Mouse (Mus musculus): ENCODE results near the gene Pde11a. TPM values are rescaled to one million over a fixed set of nuclear protein-coding genes. Genes with fewer than 3 reads are reported as not detected.

Gene Pde11a
- total RNA-seq, 2 experiments from 2014 or later, result not detected

DNA sequence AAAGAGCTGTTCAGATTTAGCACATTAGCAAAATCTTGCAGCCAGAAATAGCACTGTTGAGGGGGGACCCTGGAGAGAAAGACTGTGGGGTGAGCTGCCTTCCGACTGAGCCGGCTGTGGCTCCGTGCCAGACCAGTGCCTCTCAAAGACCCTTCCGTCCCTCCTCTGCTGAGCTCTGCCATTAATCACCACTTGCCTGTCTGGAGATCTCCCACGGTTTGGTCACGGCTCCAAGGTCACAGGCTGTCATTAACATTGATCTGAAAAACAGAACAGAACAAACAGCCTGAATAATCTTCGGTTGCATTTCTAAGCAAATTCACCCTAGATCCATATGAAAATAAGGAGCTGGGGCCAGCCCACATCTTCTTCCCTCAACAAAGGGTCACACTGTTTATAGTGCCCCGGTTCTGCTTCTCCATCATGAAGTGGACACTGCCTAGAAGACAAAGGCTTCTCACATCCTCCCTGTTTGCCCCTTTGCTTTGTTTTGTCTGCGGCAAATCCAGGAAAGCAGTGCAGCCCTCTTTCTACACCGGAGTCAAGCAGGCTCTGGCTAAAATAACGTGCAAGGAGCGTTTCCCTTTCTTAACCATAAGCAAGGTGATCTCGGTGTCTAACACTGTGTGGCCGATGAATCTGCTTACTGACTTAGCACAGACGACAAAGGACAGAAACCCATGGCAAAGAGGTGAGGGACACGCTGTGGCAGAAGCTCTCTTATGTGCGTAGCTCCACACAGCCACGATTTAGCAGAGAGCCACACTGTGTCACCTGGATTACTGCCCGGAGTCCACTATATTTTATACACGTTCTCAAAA is 309.3 kb downstream of the Pde11a start:
- ATAC-seq (replicated peaks; ENCODE audit: low FRiP score, low TSS enrichment, poor library complexity, severe bottlenecking), result no peak

GRCm38 (mm10) chr2:76016890-76017289 is 321.7 kb downstream of the Pde11a start:
- no peak for ATAC-seq (replicated peaks; ENCODE audit: low FRiP score, low TSS enrichment, poor library complexity, severe bottlenecking)

GRCm38 (mm10) chr2:76016136-76016535 is 322.4 kb downstream of the Pde11a start:
- ATAC-seq (replicated peaks; ENCODE audit: low FRiP score, low TSS enrichment, poor library complexity, severe bottlenecking), result no peak

- ATAC-seq (replicated peaks; ENCODE audit: low FRiP score, low TSS enrichment, poor library complexity, severe bottlenecking), result no peak
These were observed 323.1 kb downstream of the Pde11a start for GRCm38 (mm10) chr2:76015460-76015859.

GRCm38 (mm10) chr2:76014659-76015058 is 323.9 kb downstream of the Pde11a start:
- no peak for ATAC-seq (replicated peaks; ENCODE audit: low FRiP score, low TSS enrichment, poor library complexity, severe bottlenecking)

GRCm38 (mm10) chr2:76006194-76006593 is 332.4 kb downstream of the Pde11a start:
- no peak for ATAC-seq (replicated peaks; ENCODE audit: low FRiP score, low TSS enrichment, poor library complexity, severe bottlenecking)

- ATAC-seq (replicated peaks; ENCODE audit: low FRiP score, low TSS enrichment, poor library complexity, severe bottlenecking), result no peak
These were observed 335.7 kb downstream of the Pde11a start for GRCm38 (mm10) chr2:76002899-76003298.

GRCm38 (mm10) chr2:76001392-76001791 is 337.2 kb downstream of the Pde11a start:
- ATAC-seq (replicated peaks; ENCODE audit: low FRiP score, low TSS enrichment, poor library complexity, severe bottlenecking), result peak; percentile 80

DNA sequence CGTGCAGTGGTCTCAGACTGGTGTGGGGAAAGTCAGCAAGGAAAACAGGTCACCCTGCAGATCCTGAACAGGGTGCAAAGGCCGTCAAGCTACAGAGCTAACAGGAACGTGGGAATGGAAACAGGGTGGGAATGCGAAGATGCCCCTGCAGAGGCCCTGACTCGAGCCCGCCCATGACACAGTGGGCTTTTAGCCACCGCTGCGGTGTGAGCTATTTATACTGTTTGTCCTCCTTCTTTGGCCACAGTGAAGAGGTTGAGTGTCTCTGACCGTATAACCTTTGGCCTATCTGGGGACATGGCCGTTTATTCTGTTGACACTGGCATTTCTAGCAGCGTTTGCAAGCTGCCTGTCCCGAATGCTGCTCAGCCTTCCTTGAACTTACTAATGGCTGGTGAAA is 338.9 kb downstream of the Pde11a start:
- no peak for ATAC-seq (replicated peaks; ENCODE audit: low FRiP score, low TSS enrichment, poor library complexity, severe bottlenecking)

DNA sequence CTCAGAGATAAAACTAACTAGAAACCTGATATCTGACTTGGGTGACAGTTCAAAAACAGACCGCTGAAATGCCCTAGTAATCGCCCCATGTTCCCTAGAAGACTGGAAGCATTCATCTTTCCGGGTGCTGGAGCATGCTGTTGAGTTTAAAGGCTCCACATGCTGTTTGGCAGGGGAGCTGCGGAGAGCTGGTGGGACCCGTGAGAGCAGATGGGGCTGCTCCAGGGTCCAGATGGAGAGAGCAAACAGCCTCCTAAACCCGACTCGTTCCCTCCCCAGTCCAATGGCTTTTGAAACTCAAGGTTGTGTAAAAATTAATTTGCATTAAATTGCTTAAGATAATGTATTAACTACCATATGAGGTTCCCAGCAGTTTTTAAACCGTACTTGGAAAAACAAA is 339.9 kb downstream of the Pde11a start:
- no peak for ATAC-seq (replicated peaks; ENCODE audit: low FRiP score, low TSS enrichment, poor library complexity, severe bottlenecking)

DNA sequence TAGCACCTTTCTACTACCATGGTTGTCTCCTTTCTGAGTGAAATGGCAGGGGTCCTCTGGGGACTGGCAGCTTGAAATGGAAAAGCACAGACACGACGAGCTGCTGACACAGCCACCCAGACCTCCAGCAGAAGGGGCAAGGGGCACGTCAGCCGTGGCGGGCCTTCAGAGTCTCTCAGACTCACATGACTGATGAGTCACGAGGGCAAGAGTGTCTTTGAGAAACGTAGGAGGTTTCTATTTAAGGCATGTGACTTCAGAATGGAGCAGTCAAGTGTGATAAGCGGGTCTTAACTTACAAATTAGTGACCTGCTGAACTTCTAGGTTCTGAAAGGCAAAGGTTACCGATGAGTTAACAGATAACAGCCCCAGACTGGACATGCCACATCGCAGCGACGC is 340.8 kb downstream of the Pde11a start:
- no peak for ATAC-seq (replicated peaks; ENCODE audit: low FRiP score, low TSS enrichment, poor library complexity, severe bottlenecking)

DNA sequence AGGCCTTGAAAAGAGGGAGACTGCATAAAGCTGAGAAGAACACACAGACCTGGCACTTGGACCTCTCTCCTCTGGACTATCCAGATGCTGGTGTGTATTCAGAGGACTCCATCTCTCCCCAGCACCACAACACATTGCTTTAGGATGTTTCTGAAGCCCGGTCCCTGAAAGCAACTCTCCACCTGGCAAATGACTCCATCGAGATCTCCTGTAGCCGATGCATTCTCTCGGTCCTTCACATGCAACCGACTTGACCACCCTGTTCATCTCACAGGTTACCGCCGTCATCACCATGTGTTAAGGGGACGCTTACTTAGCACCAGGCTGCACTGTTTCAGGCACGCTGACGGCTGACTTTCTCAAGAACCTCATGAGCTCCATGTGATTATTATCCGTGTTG is 343.7 kb downstream of the Pde11a start:
- no peak for ATAC-seq (replicated peaks; ENCODE audit: low FRiP score, low TSS enrichment, poor library complexity, severe bottlenecking)

DNA sequence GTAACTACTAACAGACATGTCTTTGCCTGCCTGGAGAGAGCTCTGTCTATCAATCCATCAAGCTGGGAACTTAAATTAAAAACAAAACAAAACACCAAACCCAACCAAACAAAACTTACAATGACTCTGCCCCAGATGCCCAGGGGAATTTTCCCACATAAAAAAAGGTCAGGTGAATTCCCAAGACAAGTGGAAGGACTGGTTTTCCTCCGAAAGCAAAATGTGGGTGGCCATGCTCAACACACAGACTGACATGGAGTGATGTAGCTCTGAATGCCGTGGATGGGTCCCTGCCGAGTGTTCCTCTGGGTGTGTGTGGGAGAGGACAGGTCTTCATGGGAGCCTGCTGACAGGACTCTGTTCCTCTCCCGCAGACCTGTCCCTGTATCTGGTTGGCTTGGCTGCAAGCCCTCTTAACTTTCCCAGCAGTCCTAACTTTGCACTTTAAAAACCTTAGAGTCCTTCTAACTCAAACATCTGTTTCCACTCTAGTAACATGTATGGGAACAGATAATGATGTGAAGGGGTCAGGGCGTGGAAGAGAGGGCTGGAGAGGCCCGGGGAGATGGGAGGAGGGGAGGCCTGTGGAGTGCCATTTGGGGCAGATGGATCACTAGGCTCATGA is 346.9 kb downstream of the Pde11a start:
- no peak for ATAC-seq (replicated peaks; ENCODE audit: low FRiP score, low TSS enrichment, poor library complexity, severe bottlenecking)

DNA sequence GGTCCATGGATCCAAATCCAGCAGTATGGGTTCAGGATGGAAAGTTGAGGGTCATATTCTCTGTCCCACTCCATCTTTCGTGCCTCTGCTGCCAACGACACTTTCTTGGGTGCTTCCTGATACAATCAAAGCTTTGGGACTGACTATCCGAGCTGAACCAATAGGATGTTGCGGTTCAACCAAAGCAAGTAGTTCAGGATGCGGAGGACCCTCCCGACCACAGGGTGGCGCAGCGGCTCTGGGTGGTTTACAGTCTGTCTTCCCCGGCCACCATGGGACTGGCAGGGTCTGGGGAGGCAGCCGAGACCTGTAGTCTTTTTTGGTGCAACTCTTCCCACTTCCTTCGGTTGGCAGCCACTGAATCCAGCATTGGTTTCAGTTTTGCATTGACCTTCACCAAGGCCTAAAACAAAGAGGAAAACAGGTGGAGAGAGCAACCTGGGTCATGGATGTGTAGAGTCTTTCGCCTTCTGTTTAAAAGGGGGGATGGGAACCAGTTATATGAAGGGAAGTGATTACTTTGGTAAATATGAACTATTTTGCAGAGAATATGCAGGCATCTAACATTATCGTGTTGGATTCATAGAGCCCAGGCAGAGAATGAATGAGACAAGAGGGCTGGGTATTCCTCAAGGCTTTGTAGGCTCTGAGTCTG is 347.6 kb downstream of the Pde11a start:
- ATAC-seq (replicated peaks; ENCODE audit: low FRiP score, low TSS enrichment, poor library complexity, severe bottlenecking), result peak; percentile 94

GRCm38 (mm10) chr2:75989694-75990093 is 348.9 kb downstream of the Pde11a start:
- no peak for ATAC-seq (replicated peaks; ENCODE audit: low FRiP score, low TSS enrichment, poor library complexity, severe bottlenecking)

DNA sequence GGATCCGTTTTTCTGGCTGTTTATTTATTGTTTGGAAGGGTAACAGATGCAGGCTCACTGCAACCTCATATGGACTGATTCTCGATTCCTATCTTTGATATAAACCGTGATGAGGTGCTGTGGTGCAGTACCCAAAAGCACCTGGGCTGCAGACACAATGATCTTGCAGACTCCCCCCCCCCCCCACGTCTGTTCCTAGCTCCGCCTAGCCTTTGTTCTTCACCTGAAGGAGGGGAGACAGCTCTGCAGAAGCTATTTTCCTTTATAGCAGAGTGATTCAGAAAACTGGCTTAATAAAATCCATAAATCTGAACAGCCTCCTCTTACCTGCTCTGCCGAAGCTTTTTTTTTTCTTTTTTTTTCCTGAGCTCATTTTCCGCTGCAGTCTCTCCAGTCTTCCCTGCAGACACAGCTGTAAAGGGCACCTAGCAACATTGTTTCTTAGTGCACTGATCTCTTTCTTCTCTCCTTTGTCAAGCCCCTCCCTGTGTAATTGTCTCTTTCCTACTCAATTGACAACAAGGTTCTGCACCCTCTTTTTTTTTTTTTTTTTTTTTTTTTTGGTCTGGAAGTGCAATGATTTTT is 349.7 kb downstream of the Pde11a start:
- no peak for ATAC-seq (replicated peaks; ENCODE audit: low FRiP score, low TSS enrichment, poor library complexity, severe bottlenecking)

DNA sequence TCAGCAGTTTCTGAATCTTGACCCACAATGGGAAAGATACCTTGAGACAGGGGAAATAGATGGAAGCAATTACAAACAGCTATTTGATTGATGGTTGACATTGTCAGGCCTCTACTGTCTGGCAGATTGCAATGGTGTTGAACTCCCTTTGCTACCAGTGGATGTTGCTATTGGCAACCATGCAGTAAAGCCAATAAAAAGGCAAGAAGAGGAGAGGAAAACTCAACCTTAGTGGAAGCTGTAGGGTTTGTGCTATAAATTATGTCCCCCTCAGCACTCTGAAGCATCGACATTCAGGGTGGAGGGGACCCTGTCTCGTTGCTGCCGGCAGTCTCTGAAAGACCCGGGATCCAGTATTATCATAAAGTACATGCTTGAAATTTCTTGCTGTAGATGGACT is 350.2 kb downstream of the Pde11a start:
- no peak for ATAC-seq (replicated peaks; ENCODE audit: low FRiP score, low TSS enrichment, poor library complexity, severe bottlenecking)

- no peak for ATAC-seq (replicated peaks; ENCODE audit: low FRiP score, low TSS enrichment, poor library complexity, severe bottlenecking)
These were observed 350.8 kb downstream of the Pde11a start for GRCm38 (mm10) chr2:75987739-75988138.

DNA sequence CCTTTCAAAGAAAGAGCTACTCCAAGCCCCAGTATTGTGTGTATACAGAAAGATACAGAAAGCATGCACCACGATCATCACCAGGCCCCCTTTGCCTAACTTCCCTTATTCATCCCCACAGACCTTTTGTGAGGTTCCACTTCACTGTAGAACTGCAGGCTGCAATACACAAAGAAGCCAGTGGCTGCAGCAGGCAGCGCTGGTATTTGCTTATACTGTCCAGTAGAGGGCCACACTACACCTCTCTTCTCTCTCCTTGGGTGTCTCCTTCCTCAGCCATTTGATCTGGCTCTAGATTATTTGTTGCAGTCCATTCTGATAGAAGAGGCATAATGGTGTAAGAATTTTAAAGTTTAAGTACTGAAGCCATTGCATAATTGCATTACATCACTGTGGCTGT is 353.4 kb downstream of the Pde11a start:
- ATAC-seq (replicated peaks; ENCODE audit: low FRiP score, low TSS enrichment, poor library complexity, severe bottlenecking), result peak; percentile 91

DNA sequence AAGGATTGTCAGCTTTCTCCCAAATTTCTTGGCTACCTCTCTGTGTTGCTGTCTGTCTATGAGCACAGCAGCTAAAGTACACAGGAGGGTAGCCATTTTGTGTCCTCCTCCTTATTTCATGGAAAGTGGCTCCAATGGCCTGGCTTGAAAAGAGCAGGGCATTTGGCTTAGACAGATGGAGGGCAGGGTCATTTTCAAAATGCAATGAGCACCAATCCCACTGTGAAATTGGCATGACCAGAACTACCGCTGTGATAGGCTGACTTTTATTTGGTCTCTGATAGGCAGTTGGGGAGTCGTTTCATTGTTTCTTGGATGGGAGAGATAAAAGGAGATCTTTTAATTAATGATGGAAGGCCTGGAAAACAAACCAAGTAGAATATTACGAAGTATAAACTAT is 354.7 kb downstream of the Pde11a start:
- no peak for ATAC-seq (replicated peaks; ENCODE audit: low FRiP score, low TSS enrichment, poor library complexity, severe bottlenecking)

Data from megakaryocyte-erythroid progenitor cell, adult 5-6 weeks (primary cell).